Mouse (Mus musculus): ENCODE measurements around the gene Cpvl.

DNA sequence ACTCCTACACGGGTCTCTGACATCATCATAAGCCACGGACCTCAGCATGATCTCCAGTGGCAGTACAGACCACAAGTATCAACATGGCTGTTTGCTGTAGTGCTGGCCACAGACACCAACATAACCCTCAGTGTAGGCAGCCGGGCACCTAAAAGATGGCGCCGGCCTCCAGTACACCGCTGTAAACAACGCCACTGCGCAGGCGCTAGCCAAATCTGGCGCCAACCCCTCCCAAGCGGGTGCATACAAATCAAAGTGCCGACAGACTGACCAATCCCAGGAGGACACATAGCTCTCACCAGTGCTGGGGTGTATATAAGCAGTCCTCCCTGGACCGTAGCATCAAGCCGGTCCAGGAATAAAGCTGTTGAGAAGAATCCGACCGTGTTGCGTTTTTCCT lies 133.8 kb downstream of the Cpvl start:
- TF ChIP-seq CTCF (conservative IDR thresholded peaks at IDR 0.05; ENCODE audit: insufficient read depth, insufficient read length, low read depth, low read length) (no peak), POLR2A (IDR thresholded peaks at IDR 0.05; ENCODE audit: low read depth, low read length) (no peak)
